Mouse (Mus musculus) brown adipose tissue, adult 24 weeks (tissue): Measurements from ENCODE around the gene Foxp1. TPM values are rescaled to one million over a fixed set of nuclear protein-coding genes. Genes with fewer than 3 reads are reported as not detected.

Experiments
- H3K27ac ChIP-seq: fragments of 200-500 bp; replicated peaks from 2 replicates; pipeline ENCODE4 v1.5.1; 2012; ENCODE audit warnings: low read depth, mild to moderate bottlenecking, low read length
- H3K4me1 ChIP-seq: fragments of 200-500 bp; 2 replicates; pipeline ENCODE4 v1.6.1; 2012; ENCODE audit warnings: low read length, mixed read lengths; ENCODE audit not compliant: control insufficient read depth, insufficient read depth, insufficient read length
- H3K4me3 ChIP-seq: fragments of 200-500 bp; 2 replicates; pipeline ENCODE4 v1.5.1; 2012; ENCODE audit warnings: low read depth, mild to moderate bottlenecking, low read length, moderate library complexity; ENCODE audit not compliant: insufficient read depth
- polyA plus RNA-seq: library from polyadenylated mRNA; stranded (reverse); fragments of >200 nt; gene quantifications from 2 replicates; pipeline ENCODE4 v1.2.4, GENCODE M21; 2012; ENCODE audit not compliant: missing spikeins, insufficient read depth, insufficient read length

Foxp1 gene
- polyA plus RNA-seq, 1 experiment = 10.1 TPM

- Histone ChIP-seq H3K4me1 (0 out of 2 replicates have a peak, but pooled peaks cover 5% of the 10 kb centered on the region), H3K27ac (peak overlapping the region; percentile 80), H3K4me3 (peak overlapping the region; percentile 98)
These were observed 494.9 kb downstream of the Foxp1 start for GRCm38 (mm10) chr6:99027542-99028160.

- Histone ChIP-seq H3K27ac (peak overlapping the region; percentile 80), H3K4me3 (peak overlapping the region; percentile 98), H3K4me1 (0 out of 2 replicates have a peak, but pooled peaks cover 5% of the 10 kb centered on the region)
These were observed 495.6 kb downstream of the Foxp1 start for GRCm38 (mm10) chr6:99026635-99027541.

- H3K4me3 ChIP-seq = peak overlapping the region; percentile 54
- H3K4me1 ChIP-seq = 0 out of 2 replicates have a peak, but pooled peaks cover 5% of the 10 kb centered on the region
- H3K27ac ChIP-seq = peak overlapping the region; percentile 60
These were observed 496.5 kb downstream of the Foxp1 start for GRCm38 (mm10) chr6:99026040-99026439.

- H3K27ac ChIP-seq = 0 out of 2 replicates have a peak overlapping the region, but pooled peaks have one; percentile 8
These were observed 497.9 kb downstream of the Foxp1 start for GRCm38 (mm10) chr6:99024588-99024987.

GRCm38 (mm10) chr6:99020570-99021444 is 501.7 kb downstream of the Foxp1 start:
- Histone ChIP-seq H3K4me1 (peaks cover 9% of the 10 kb centered on the region; the same call in 1 of the 2 replicates), H3K27ac (peak overlapping the region; percentile 62), H3K4me3 (0 out of 2 replicates have a peak overlapping the region, but pooled peaks have one; percentile 19)

More at GRCm38 (mm10) chr6:99024588-99024987, 497.9 kb downstream of the Foxp1 start:
- Histone ChIP-seq H3K4me3 (no peak overlapping the region), H3K4me1 (peaks cover 9% of the 10 kb centered on the region; the same call in 1 of the 2 replicates)

GRCm38 (mm10) chr6:99019716-99020115 is 502.8 kb downstream of the Foxp1 start:
- no peak overlapping the region for H3K4me3 ChIP-seq
- H3K27ac ChIP-seq = no peak overlapping the region
- H3K4me1 ChIP-seq = peaks cover 9% of the 10 kb centered on the region; the same call in 1 of the 2 replicates

- Histone ChIP-seq H3K27ac (0 out of 2 replicates have a peak overlapping the region, but pooled peaks have one; percentile 5), H3K4me3 (no peak overlapping the region), H3K4me1 (peaks cover 9% of the 10 kb centered on the region; the same call in 1 of the 2 replicates)
These were observed 503.3 kb downstream of the Foxp1 start for GRCm38 (mm10) chr6:99019266-99019665.

GRCm38 (mm10) chr6:99013866-99014502 is 508.5 kb downstream of the Foxp1 start:
- Histone ChIP-seq H3K27ac (0 out of 2 replicates have a peak overlapping the region, but pooled peaks have one; percentile 16), H3K4me3 (no peak overlapping the region), H3K4me1 (peaks cover 10% of the 10 kb centered on the region)

- Histone ChIP-seq H3K27ac (0 out of 2 replicates have a peak overlapping the region, but pooled peaks have one; percentile 16), H3K4me3 (no peak overlapping the region), H3K4me1 (peaks cover 10% of the 10 kb centered on the region)
These were observed 509.2 kb downstream of the Foxp1 start for GRCm38 (mm10) chr6:99013119-99013865.

- Histone ChIP-seq H3K27ac (peak overlapping the region; percentile 2), H3K4me1 (peaks cover 10% of the 10 kb centered on the region), H3K4me3 (no peak overlapping the region)
These were observed 510.5 kb downstream of the Foxp1 start for GRCm38 (mm10) chr6:99011895-99012584.

GRCm38 (mm10) chr6:99009771-99010170 is 512.8 kb downstream of the Foxp1 start:
- peaks cover 10% of the 10 kb centered on the region for H3K4me1 ChIP-seq
- H3K27ac ChIP-seq = no peak overlapping the region
- H3K4me3 ChIP-seq = no peak overlapping the region

- no peak overlapping the region for H3K4me3 ChIP-seq
- H3K27ac ChIP-seq = no peak overlapping the region
- peaks cover 10% of the 10 kb centered on the region for H3K4me1 ChIP-seq
These were observed 514.0 kb downstream of the Foxp1 start for GRCm38 (mm10) chr6:99008565-99008964.

GRCm38 (mm10) chr6:99007542-99007941 is 515.0 kb downstream of the Foxp1 start:
- Histone ChIP-seq H3K27ac (no peak overlapping the region), H3K4me3 (no peak overlapping the region), H3K4me1 (peaks cover 3% of the 10 kb centered on the region)
